Mouse (Mus musculus) activated CD4-positive, CD25-positive, alpha-beta regulatory T cell, adult 4 months (primary cell): ENCODE data around the gene Amacr. TPM values are rescaled to one million over a fixed set of nuclear protein-coding genes. Genes with fewer than 3 reads are reported as not detected.

Source experiments
- ATAC-seq: one replicate; pipeline ENCODE4 v1.8.0; 2017
- polyA plus RNA-seq, 2 experiments: library from polyadenylated mRNA; unstranded; fragments of 100-300 nt; shearing (Covaris generic); gene quantifications; one replicate each; pipeline ENCODE4 v1.2.1; 2017

Amacr gene
- polyA plus RNA-seq, 2 experiments from 2014 or later, result 2.4 to 2.9 TPM

DNA sequence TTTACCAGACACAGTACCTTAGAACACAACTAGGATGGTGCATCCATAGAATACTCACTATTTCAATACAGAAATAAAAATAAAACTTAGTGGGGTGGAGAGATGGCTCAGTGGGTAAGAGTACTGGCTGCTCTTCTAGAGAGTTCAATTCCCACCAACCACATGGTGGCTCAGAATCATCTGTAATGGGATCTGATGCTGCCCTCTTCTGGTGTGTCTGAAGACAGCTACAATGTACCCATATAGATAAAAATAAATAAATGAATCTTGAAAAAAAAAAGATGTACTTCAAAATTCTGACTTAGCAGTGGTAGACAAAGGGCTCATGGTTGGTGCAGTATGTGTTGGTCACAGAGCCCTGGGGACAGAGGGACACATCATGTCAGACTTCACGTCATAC, 10.0 kb downstream of the Amacr start:
- no peak for ATAC-seq

DNA sequence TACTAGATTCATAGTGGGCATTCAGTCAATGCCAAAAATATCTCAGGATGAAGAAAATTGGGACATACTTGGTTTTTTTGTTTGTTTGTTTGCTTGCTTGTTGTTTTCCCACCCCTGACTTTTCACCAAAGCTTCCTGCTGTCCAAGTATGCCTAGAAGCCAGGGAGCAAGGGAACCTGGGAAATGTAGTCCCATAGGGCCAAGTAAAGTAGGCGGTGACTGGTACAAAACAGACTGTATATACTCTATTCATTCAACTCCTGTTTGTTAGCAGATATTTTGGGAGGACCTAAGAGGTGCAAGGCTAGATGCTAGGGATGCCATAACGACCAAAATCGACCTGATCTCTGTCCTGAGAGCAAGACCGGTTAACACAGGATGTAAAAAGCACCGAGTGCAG, 18.3 kb downstream of the Amacr start:
- no peak for ATAC-seq

DNA sequence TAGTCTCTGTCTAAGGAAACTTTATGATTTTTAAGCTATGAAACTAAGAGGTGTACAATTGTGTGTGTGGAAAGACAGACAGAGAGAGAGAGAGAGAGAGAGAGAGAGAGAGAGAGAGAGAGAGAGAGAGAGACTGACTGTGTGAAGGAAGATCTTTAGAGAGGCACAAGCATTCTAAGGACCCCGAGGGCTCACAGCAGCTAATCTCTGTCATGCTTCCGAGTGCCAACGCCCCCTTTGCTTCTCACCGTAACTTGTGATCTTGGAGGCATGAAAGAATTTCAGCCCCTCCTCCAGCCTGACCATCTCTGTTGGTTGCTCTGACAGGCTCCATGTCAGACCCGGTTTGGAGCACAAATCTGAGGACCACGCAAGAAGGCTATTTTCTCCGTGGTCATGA, 18.9 kb downstream of the Amacr start, which contains the start of gene Slc45a2:
TSS of gene Slc45a2 (plus strand) at position 301 of the 400 bp plus-strand sequence.
- no peak for ATAC-seq

DNA sequence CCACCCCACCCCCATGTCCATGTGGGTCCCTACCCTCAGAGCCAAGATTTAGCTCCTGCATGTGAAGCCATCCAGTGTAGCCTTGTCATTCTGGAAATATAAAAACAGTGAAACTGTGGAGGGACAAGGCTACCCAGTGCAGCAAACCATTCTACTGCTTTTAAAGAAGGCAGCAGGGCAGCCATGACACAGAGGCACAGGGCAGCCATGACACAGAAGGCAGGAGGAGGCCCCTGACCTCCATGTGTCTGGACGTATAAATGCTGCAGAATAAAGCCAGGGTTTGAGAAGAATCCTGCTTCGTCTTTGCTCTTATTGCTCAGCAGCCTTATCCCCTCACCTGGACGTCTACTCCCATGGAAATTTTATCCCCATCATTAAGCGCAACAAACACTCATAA, 22.2 kb downstream of the Amacr start:
- ATAC-seq, result no peak

DNA sequence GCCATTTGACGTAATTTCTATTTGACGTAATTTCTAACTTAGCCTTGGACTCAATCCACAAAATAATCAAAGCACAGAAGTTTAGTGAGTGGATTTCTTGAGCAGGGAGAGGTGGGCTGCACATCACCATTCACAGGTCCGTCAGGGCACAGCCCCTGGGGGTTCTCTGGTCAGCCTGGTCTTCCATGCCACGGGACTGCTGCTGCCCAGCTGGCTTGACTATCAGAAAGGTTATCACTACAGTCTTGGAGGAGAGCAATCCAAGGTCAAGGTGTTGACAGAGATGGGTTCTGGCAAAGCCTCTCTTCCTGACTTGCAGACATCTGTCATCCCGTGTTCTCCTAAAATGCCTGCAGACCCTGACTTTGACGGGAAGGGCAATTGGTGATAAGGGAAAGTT, 23.1 kb downstream of the Amacr start:
- no peak for ATAC-seq

DNA sequence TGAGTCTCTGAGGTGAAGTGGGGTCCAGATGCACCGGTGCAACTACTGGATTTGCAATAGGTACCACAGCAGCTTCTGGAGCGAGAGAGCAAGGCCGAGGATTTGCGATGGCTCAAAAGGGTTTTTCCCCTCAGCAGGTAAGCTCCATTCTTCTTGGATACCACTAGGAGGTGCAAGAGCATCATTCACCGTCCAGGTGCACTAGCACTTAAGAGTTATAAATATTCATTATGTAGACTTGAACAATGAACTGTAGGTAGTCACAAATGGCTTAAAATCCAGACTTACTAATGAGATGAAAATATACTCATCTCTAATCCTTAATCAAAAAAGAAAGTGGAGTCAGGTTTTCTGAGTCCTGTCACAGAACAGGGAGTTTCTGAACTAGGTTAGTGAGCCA, 27.2 kb downstream of the Amacr start:
- no peak for ATAC-seq

DNA sequence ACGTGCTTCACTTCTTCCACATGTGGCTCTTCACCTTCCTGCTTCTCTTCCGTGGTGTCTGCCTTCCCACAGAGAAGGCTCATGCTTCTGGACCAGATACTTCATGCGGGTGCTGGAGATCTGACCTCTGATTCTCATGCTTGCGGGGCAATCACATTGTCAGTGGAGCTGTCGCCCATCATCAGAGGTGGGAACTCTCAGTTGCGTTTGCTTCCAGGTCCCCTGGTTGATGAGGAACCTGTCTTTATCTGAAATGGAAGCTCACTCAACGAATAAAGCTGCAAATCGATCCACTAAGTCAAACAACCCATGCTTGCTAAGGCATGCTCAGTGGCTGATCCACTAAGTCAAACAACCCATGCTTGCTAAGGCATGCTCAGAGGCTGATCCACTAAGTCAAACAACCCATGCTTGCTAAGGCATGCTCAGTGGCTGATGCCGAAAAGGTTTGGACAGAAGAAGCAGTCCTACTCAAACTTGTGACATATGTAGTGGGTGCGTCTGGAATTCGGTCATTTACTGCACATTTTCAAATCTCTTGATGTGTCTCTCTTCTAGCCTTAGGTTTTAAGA, 29.5 kb downstream of the Amacr start:
- ATAC-seq, result no peak

DNA sequence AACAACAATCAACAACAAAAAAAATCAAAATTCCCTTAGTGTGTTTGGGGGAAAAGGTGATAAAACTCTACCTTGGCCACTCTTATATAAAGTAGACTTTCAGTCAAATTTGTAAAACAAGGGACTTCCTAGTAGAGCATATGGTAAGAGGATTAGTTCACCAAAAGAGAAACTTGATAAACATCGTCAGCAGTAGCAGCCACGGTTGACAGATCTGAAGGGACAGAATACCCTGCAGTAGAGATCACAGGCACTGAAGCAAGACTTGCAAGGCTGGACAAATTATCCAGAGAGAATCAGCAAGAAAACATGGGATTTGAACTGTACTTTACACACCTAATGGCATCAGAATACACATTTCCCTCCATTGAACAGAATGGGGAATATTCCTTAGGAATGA, 33.4 kb downstream of the Amacr start:
- ATAC-seq, result no peak

DNA sequence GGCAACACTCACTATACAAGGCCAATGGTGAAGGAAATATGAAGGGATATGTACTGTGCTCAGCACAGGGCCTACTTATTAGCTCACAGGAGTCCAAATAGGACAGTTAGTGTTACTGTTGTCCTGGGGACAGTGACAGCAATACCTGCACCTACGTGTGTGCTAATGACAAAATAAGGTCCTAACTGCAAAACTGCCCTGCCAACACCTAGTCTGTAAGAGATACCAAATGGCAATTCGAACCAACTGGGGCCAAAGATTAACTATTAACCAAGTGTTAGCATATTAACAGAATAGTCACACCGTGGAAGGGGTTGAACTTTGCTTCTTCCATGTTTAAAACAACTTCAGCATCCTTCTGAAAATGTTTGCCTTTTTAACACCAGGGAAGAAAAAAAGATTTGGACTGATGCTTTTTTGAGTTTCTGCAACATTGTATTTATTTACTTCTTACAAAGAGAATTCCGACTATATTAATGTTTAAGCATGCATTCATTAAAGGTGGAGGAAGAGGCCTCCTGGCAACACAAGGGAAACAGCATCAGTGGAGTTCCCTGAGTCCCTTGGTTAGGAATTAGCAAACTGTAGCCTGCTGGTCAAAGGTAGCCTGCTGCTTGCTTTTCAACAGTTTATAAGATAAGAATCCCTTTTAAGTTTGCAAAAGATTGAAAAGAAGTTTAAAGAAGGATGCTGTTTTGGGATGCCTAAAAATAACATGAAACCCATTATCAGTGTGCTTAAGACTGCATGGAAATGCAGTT, 45.4 kb downstream of the Amacr start:
- ATAC-seq, result no peak

DNA sequence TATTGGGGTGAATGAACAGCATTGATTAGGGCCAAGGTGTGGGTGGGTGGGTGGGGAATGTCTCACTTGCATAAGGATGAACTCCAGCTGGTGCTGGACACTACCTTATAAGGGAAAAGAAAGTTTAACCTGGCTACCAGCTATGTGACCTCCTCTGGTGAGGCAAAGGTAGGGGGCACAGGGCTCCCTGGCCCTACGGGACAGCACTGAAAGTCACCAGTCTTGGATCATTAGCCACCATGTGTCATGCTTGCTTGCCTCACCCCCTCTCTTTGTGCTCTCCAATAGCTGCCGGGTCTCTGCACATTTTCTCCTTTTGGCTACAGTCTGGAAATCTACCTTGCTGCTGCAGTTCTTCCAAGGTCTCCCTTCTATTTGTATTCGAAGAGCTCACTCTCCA, 48.6 kb downstream of the Amacr start:
- no peak for ATAC-seq

DNA sequence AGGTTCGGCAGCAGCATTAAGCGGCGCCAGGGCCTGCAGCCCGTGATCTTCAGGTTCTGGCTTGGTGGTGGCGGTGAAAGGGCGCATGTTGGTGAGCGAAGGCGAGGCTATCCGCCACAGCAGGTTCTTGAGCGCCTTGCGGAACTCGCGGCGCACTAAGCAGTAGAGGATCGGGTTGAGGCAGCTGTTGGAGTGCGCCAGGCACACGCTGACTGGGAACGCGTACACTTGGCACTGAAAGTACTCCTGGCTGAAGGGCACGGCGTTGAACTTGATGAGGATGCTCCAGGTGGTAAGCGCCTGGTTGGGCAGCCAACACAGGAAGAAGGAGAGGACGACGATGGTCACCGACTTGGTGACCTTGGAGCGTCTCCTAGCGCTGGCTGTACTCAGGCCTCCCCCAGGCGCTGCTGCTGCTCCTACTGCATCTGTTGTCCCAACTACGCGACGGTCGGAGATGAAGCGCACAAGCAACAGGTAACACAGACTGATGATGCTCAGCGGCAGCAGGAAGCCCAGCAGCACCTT, 54.5 kb downstream of the Amacr start:
- ATAC-seq, result no peak

DNA sequence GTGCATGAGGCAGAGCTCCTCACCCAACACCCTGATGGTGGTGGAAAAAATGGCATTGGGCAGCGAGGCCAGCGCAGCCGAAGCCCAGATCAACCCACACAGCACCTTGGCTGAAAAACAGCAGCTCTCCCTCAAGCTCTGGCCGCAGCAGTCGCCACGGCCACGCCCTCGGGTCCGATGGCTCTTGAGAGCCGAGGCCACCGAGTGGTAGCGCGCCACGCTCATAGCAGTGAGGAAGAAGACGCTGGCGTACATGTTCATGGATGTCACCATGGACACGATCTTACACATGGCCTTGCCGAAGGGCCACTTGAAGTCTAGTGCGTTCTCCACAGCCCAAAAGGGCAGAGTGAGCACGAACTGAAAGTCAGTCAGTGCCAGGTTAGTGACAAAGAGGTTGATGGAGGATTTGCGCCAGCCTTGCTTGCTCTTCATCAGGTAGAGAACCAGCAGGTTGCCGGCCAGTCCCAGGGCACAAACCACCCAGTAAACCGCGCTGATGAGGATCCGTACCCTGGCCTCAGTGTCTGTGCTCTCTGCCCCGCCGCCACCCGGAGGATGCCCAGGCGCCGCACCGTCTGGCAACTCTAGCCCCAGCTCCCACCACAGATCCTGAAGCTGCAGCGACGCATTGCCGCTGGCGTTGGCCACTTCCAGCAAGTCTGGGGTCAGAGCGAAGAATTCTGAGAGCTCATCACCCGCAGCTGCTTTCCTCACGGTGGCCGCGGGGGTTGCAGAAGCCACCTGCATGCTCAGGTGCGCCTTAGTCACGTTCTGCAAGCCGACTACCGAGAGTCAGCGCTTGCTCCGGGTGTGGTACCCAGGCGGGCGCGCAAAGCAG, 55.2 kb downstream of the Amacr start:
- ATAC-seq, result no peak

DNA sequence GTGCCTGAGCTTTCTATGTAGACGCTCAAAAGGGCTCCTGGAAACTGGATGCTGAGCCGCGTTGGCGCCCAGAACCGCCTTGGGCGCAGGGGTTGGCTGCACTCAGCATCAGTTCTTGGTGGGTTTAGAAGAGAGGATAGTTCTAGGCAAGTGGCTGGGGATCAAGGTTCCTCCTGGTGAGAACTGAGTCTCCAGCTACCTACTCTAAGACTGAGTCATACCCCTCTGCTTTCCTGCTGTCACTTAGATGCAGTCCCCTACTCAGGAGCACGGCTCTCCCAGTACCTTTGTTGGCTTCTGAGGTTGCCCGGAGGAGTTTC, 55.8 kb downstream of the Amacr start:
- ATAC-seq, result no peak

DNA sequence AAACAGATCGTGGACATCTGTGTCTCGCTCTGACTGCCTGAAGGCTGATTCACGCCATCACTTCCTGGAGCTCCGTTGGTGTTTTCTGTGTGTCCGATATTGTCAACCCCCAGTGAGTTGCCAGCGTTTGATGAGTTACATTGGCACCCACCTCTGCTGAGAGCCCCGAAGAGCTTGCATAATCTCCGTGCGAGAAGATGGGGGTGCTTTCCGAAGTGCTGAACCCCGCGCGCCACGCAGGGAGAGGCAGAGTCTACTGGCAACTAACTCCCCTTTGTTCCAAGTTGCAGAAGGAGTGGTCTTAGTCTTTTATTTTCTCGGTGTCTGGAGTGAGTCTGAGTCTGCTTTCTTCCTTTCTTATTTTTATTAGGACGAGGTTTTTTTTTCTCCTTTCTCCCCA, 56.2 kb downstream of the Amacr start, which contains the start of gene Rxfp3:
TSS of gene Rxfp3 (minus strand) at position 281 of the 400 bp plus-strand sequence.
- ATAC-seq, result no peak

DNA sequence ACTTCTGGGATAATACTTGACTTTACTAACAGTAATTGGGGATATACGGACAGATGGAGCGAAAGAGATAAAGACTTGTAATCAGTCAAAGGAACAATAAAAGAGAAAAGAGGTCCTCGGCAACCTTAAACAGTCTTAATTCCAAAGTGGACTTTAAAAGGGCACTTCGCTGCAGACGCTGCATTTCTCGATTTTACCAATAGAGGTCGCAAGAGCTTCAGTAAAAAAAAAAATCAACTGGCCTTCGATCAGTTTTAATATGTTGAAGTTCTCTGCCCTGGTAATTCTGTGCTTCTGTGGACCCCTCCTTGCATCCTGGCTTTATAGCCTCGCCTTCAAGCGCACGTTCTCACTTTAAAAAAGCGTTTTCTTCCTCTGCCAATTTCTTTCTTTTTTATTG, 56.9 kb downstream of the Amacr start:
- no peak for ATAC-seq

DNA sequence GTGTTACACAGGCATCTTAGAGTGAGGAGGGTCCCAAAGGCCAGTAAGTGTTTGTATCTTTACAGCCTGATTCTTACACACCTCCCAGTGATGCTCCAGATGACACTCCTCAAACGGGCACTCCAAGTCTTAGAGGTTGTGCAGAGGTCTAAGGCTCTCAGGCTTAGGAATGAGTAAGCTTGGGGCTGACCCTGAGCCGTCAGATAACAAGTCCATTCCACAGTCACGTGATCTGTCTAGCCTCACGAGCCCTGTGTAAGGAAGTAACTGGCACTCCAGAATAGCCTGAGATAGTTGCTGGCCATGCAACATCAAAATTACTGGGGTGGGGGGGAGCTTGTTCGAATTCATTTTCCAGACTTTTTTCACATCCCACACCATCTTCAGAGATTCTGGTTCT, 58.5 kb downstream of the Amacr start:
- no peak for ATAC-seq

DNA sequence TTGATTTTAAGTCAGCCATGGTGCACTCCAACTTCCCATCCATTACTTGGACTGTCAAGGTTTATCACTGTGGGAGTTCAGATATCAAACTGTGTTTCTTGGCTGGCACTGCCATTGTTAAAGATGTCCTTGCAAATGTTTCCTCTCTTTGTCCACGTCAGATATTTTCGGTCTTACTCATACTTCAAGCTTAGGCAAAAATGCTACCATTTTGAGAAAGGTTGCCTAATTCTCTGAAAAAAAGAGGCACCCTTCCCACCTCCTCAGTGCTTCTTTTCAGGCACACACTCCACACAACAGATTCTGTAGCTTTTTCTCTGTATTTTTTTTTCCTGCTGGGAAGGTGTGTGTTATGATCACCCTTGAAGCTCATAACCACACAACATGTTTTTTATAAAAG, 59.7 kb downstream of the Amacr start:
- ATAC-seq, result no peak

DNA sequence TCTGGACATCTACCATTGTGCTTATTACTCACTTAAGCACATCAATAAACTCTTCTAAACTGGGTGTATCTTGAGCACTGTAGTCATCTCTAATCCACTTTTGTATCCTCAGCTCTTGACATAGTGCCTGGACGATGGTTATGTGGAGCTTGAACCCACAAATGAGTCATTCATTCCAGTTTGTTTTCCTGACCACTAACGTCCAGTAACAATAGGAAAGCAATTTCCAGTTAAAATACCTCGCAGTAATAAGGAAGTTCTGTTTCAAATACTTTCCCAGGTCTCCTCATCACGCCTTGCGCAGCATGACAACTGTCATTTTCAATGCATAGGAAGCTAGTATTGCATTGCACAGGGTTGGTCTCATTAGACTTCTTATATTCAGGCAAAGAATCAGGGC, 61.3 kb downstream of the Amacr start:
- ATAC-seq, result no peak

Other genes starting within 250 kb of the Amacr start
- gene C1qtnf3, start 29.4 kb upstream of the Amacr start, polyA plus RNA-seq, result not detected
- gene Slc45a2, start 19.0 kb downstream of the Amacr start, polyA plus RNA-seq, result not detected
- gene Rxfp3, start 56.2 kb downstream of the Amacr start, polyA plus RNA-seq, result not detected
- under 1 TPM in 1 of 2 experiments, not detected in 1; 0.08 TPM for gene Adamts12, start 83.0 kb downstream of the Amacr start, polyA plus RNA-seq